Mouse (Mus musculus) mouse trophoblast stem cell (cell line): Measurements from ENCODE around the gene Wdr38.
"Not testable (repeated sequence)": the region's sequence is repeated elsewhere in the genome, so short reads cannot be mapped to it uniquely, and the experiment has no call there.

Source experiments
- in situ Hi-C, 2 experiments: fragments of 300-500 bp; cut with MseI, MboI; formaldehyde crosslinking; loops; 2 replicates in 1 of 2; 3 replicates in 1 of 2; pipeline ENCODE4 v1.15.1; 2025

Gene Wdr38

DNA sequence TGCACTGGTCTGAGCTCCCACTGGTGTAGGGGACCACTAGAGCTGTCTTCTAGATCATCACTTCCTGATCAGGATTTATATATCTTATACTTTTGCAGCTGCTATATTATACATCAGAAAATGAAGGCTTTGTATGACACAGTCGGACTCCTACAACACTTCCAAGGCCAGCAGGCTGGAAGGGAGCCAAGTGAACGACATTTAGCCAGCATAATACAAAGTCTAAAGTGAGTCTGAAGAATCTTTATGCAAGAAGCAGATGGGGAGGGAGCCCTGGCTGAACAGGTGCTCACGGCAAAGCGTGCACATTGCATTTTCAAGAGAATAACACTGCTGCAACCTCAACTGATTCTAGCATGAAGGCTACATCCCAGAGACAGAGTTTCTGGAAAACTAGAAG, 4.8 kb upstream of the Wdr38 start:
- in situ Hi-C loops, result no loop called here

DNA sequence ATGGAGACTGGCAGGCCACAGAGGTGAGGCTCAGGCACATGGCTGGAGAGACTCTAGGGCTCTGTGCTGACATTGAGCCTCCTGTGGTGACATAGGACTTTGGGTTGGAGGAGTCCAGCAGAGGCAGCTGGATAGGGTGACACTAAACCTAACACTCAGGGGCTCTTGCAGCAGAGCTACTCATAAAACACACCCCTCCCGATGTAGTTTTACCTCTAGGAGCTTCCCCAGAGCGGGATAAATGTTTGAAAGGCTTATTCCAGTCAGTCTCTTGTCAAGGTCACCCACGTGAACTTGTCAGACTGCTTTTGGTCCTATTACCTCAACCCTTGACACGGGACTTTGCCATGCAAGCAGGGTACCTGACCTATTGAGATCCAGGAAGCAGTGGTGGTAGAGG, 2.1 kb downstream of the Wdr38 start:
- in situ Hi-C loops, result loop anchor here (5.0 kb wide), 1 partner anchor 72 kb away; the partner anchor contains the start of gene Nr6a1 (in 2 of the 2)

- in situ Hi-C loops, result loop anchor here (5.0 kb wide), 1 partner anchor 73 kb away; the partner anchor contains the start of gene Nr6a1 (in 2 of the 2)
These were observed 2.8 kb downstream of the Wdr38 start for GRCm38 (mm10) chr2:38999910-39000586.

- in situ Hi-C loops, result no loop called here
These were observed 3.3 kb downstream of the Wdr38 start for GRCm38 (mm10) chr2:39000587-39000919.

GRCm38 (mm10) chr2:39001866-39002265, 4.6 kb downstream of the Wdr38 start:
- in situ Hi-C loops, result no loop called here

DNA sequence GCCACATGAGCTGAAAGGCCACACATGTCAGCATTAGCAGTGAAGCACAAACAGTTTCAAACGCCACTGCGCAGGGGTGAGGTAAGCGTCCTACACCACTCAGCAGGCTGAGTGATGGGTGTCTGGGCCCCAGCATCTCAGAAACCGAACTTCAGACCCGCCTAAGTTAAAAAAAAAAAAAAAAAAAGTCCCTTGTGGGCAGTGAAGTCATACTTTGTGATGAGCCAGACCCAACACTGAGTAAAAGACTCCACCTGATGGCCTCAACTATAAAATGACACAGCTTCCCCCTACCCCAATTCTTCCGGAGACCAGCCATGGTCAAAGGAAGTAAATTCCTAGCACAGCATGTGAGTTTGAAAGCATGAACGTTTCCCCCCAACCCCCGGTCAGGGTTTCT, 5.8 kb downstream of the Wdr38 start:
- in situ Hi-C loops, result no loop called here

DNA sequence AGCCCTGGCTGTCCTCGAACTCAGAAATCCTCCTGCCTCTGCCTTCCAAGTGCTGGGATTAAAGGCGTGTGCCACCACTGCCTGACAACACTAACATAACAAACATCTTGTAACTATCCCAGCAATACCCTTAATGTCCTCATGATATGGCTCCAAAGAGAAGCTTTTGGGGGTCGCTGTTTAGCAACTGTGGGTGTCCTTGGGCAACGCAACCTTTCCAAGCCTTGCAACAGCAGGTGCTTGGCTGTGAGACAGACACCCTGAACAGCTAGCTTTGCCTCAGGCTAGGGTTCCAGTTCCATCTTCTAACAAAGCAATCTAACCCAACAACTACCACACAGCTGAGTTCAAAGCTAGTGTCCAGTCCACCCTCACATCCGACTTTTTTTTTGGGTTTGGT, 6.2 kb downstream of the Wdr38 start:
- in situ Hi-C loops, result no loop called here

DNA sequence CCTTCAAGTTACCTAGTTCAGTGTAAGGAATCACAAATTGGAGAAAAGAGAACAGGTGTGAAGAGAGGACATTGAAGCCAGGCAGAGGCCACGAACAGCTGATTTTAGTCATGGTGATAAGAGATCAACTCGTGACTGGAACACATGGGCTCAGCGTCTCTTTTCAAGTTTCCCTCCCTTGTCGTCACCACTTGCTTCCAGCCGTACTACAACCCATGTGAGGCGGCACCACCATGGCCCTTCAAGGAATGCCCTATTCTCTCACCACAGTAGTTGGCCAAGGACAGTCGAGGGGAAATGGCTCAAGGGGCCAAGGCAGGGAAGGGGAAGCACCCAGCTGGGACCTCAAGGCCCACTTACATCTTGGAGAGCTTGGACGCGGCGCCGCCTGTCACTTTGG, 7.1 kb downstream of the Wdr38 start:
- in situ Hi-C loops, result no loop called here

- in situ Hi-C loops, result no loop called here
These were observed 7.7 kb downstream of the Wdr38 start, which contains the start of gene Arpc5l for GRCm38 (mm10) chr2:39004880-39005435. Gene Arpc5l, plus strand, starts transcription at chr2:39005348.

- in situ Hi-C loops, result no loop called here
These were observed 8.4 kb downstream of the Wdr38 start, which contains the start of gene Rpl35 for GRCm38 (mm10) chr2:39005574-39006079. Gene Rpl35, minus strand, starts transcription at chr2:39005624.

DNA sequence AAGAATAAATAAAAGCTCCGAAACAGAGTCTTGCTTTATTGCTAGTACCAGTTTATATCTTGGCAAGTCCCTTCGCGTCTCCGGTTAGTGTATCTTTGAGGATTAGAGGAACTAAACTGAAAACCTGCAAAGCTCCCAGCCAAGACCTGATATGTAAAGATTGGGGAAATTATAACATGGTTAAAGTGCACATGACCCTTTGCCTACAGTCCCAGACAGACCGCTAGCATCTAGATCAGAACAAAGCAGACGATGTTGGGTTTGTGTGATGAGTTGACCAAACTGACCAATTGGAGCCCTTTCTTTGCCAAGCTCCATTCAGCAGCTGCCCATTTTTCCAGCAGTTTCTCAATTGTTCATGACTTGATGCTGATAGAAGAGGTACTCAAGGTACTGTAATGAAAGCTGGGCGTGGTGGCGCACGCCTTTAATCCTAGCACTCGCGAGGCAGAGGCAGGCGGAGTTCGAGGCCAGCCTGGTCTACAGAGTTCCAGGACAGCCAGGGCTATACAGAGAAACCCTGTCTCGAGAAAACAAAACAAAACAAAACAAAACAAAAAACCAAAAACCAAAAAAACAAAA, 9.0 kb downstream of the Wdr38 start:
- in situ Hi-C loops, result no loop called here

DNA sequence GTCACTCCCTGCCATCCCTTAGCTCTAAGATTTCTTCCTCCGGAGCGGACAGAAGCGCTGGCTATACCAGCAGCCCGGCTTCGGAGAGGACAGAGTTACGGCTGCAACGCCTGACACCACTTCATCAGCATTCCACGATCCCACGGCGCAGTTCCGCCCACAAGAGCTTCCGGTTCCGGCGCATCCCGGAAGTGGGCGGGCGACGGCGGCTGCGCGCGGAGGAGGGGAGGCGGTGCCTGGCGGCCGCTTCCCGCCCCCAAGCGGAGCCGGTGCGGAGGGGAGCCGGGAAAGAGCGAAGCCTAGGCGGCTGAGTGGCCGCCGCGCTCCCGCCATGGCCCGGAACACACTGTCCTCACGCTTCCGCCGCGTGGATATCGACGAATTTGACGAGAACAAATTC, 10.6 kb downstream of the Wdr38 start:
- in situ Hi-C loops, result no loop called here

- in situ Hi-C loops, result no loop called here
These were observed 11.1 kb downstream of the Wdr38 start for GRCm38 (mm10) chr2:39008350-39008851.

- in situ Hi-C loops, result no loop called here
These were observed 11.7 kb downstream of the Wdr38 start for GRCm38 (mm10) chr2:39008954-39009365.

- in situ Hi-C loops, result not testable (repeated sequence)
These were observed 12.9 kb downstream of the Wdr38 start for GRCm38 (mm10) chr2:39010144-39010543.

- in situ Hi-C loops, result no loop called here
These were observed 14.0 kb downstream of the Wdr38 start for GRCm38 (mm10) chr2:39011264-39011663.

GRCm38 (mm10) chr2:39011971-39012370, 14.7 kb downstream of the Wdr38 start:
- in situ Hi-C loops, result no loop called here

- in situ Hi-C loops, result no loop called here
These were observed 15.5 kb downstream of the Wdr38 start for GRCm38 (mm10) chr2:39012768-39013279.

DNA sequence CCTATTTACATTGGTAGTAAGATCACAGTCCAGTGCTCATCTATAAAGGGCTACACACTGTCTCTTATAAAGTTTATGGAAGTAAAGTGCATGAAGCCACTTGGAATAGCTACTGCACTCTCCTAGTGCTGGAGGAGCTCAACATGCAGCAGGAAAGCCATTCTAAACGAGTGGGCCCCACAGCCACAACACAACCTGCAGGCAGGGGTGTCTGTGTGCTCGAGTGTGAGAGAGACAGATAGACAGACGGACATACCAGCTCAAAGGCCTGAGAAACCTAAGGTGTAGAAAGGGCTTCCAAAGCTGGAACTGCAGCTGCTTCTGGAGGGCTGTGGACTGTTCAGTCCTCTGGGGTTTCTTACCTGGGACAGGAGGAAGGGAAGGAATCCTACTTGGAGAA, 19.3 kb downstream of the Wdr38 start:
- in situ Hi-C loops, result no loop called here

GRCm38 (mm10) chr2:39020004-39020403, 22.7 kb downstream of the Wdr38 start:
- in situ Hi-C loops, result no loop called here

DNA sequence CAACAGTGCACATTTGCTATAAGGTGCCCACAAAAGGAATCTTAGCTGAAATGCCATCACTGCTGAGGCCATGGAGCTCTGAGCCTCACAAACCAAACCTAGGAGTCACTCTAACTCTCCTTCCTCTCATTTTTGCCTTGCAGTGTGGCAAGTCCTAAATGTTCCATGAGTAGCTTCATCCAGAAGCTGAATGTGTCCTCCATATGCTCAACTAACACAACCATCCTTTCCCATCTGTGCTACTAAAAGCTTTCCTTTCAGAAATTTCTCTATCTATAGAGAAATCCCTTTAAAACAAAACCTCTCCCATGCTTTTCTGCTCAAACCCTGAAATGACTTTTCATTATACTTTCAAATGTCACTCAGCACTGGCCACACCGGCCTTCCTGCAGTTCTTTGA, 34.3 kb downstream of the Wdr38 start:
- in situ Hi-C loops, result no loop called here

DNA sequence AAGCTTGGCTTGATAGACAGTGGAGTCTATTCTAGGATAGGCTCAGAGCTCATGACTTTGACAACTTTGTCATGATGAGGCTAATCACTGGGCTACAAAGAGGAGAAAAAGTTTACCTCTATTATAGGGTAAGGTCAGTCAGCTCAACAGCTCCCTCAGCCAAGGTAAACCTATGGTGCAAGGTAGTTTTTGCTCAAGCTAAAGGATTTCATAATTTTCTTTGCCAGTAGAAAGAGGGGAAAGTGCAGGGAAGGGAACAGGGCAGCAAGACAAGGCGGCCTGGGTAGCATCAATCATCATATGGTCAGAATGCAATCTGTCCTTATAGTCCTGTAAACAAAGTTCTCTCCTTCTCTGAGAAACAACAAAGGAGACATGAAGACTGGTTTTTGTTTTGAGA, 42.9 kb downstream of the Wdr38 start:
- in situ Hi-C loops, result no loop called here

GRCm38 (mm10) chr2:39048515-39048914, 51.2 kb downstream of the Wdr38 start:
- in situ Hi-C loops, result no loop called here
